Mouse (Mus musculus): Measurements from ENCODE around the gene 1810024B03Rik. TPM values are rescaled to one million over a fixed set of nuclear protein-coding genes. Genes with fewer than 3 reads are reported as not detected.
"Not testable (repeated sequence)": the region's sequence is repeated elsewhere in the genome, so short reads cannot be mapped to it uniquely, and the experiment has no call there.

1810024B03Rik gene
- 1.2 and 3.4 TPM in 2 replicates for total RNA-seq (2014; fragmentation: Nextera tagmentation)
- total RNA-seq (2017) = 1.5 and 2.3 TPM in 2 replicates

DNA sequence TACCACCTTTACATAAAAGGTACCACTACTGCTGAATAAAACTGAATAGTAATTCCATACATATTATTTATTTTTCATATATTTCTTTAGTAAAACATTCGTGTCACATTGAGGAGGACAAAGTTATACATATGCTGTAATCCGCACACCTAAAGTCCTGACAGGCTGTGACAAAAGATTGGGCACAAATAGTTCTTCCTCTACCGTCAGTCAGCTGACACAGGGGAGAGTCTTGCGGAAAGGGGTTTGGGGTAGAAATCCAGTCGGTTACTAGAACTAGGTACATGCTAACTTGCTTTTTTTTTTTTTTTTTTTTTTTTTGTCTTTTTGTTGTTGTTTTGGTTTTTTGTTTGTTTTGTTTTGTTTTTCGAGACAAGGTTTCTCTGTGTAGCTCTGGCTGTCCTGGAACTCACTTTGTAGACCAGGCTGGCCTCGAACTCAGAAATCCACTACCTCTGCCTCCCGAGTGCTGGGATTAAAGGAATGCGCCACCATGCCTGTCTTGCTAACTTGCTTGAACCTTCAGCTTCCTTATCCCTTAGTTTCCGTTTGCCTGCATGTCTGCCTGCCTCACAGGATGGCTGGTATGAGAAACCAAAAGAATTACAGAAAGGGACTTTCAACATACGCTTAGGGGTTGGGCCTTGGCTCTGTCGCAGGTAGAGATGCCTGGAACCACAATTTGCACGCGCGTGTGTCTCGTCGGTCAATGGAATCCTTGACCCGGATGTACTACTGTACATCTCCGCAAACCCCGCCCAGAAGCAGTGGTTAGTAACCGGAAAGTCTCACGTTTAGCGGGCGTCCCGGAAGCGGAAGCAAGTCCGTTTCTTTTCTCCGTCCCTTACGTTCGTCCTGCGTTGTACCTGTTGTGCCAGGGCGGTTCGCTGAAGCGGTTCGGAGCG, at the start of gene 1810024B03Rik, which contains the start of gene Snrnp200:
1810024B03Rik (minus strand) TSS at position 734 of the 905 bp plus-strand sequence.
Snrnp200 (plus strand) TSS at position 840 of the 905 bp plus-strand sequence.
- ATAC-seq (replicated peaks; ENCODE audit: poor library complexity, severe bottlenecking) = peak; percentile 98

DNA sequence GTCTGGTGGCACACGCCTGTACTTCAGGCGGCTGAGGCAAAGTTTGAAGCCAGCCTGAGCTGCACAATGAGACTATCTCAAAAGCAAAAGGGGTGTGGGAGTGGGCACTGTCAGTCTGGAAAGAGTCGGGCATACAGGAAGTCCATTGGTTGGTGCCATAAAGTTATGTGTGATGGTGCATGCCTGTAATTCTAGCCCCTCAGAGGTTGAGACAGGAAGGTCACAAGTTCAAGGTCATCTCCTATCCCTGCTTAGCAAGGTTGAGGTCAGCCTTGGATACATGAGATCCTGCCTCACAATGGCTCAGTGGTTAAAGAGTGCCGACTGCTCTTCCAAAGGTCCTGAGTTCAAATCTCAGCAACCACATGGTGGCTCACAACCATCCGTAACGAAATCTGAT, 47.2 kb upstream of the 1810024B03Rik start:
- ATAC-seq (replicated peaks; ENCODE audit: poor library complexity, severe bottlenecking) = no peak

DNA sequence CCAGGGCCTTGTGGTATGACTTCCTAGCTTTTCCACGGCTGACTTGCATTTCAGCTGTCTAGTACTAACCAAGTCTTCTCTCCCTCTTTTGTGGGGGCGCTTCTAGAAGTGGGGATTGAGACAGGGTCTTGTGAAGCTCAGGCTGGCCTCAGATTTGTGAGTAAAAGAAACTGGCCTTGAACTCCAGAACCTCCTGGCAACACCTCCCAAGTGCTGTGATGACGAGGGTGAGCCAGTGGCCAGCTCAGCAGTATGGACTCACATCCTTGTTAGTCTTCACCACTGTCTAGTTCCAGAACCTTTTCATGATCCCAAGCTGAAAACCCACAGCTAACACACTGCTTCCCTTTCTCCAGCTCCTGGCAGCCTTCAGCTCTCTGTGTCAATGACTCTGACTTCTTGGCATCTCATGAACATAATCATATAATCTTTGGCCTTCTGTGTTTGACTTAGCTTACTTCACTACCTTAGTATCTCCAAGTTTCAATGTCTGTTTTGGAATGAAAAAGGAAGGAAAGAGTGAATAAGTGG, 46.6 kb upstream of the 1810024B03Rik start:
- ATAC-seq (replicated peaks; ENCODE audit: poor library complexity, severe bottlenecking) = no peak

DNA sequence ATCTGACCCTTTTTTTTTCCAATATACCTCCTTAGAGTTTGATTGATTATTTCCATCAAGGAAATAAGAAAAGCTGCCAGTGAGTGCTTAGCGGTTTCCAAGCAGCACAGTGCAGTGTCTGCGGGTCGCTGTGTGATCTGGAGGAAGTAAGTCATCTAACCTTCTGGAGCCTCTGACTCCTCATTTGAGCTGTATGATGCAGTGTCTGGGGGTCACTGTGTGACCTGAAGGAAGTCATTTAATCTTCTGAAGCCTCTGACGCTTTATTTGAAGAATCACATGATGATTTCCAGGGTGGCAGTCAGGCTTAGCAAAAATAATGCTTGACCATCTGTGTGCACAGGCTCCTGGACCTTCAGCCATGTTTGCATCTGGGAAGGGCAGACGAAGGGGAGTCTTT, 44.7 kb upstream of the 1810024B03Rik start:
- no peak for ATAC-seq (replicated peaks; ENCODE audit: poor library complexity, severe bottlenecking)

DNA sequence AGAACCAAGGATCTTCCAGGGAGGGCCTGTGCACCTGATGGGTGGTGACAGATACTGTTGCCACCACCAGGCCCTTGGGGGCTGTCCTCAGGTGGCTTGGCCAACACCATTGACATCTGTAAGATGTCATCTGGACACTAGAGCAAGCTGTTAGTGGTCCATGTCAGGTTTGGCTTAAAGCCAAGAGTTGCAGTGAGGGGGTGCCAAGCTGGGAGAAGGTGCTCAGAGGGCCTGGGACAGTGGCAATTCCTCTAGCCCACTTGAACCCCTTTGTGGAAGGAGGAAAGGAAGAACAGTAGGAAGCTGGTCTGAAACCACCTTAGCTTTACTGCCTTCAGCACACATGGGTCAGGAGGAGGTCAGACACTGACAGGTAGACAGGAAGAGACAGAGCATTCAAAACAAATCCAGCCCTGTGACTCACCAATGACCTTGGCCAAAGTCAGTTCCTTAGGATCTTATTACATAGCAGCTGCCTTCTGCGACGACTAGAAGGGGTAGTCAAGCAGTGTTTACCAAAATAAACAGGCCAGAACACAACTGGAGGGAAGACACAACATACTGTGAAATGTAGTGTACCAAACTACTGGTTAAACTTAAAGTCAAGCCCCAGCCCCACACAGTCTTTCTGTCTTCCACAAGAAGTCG, 43.9 kb upstream of the 1810024B03Rik start:
- no peak for ATAC-seq (replicated peaks; ENCODE audit: poor library complexity, severe bottlenecking)

DNA sequence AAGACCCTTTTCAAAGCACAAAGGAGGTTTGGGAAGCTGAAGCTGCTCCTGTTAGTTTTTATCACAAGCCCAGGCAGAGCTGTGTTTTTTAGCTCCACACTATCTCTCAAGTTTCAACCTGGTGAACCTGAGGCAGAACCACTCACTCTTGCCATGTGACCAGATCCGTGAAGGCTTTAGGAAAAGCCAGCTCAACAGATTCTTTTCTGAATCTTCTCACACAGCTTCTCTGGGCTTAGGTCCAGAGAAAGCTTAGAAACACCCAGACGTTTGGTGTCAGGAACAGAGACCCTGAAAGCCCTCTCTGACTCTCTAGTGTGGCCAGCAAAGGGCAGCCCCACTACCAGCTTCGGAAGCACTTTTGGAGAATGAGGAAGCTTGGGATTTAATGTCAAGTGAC, 43.4 kb upstream of the 1810024B03Rik start:
- no peak for ATAC-seq (replicated peaks; ENCODE audit: poor library complexity, severe bottlenecking)

DNA sequence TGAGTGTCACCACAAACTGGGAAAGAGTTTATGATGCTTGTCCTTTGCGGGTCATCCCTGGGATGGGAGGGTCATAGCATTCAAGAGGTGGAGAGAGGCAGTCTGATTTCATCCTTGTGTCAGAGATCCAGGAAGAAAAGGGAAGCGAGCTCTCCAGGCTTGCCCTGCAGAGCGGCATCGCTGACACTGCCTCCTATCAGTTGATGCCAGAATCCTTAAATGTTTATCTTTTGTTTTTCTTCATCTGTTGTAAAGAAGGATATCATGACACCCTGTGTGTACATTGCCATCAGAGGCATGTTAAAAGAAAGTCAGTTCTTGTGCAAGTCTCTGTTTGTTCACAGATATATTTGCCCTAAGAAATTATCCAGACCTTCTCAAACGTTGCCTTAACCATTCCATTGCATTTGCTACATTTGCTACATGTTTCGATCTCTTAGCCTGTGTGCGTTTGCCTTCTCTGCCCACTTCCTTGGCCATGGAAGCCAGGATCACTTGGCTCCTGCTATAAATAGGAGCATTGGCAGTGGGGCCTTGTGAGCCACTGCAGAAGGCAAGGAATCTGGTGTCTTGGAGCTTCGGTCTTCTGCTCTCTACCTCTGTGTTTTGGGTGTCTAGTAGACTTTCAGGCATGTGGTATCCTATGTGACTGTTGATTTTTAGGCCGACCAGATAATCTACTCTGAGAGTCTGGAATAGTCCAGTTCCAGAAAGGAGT, 42.4 kb upstream of the 1810024B03Rik start:
- ATAC-seq (replicated peaks; ENCODE audit: poor library complexity, severe bottlenecking) = no peak

DNA sequence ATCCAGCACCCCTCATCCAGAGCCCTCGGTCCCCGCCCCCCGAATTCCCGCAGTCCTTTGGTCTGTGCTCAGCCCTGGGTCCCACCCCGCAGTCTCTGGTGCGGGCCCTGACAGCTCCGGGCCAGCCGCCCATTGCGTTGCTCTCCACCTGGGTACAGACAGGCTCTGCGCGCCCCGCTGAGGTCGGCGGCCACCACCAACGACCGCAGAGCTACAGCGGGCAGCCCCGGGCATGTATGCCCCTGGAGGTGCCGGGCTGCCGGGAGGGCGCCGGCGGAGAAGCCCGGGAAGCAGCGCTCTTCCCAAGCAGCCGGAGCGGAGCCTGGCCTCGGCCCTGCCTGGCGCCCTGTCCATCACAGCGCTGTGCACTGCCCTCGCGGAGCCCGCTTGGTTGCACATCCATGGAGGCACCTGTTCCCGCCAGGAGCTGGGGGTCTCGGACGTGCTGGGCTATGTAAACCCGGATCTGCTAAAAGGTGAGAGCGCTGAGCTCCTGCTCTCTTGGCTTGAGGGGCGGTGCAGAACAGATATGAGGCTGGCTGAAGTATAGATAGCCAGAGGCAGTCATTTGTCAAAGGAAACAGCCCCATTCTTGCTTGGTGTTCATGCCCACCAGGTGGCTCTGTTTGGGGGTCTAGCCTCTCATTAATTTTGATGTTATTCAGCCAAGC, 40.4 kb upstream of the 1810024B03Rik start:
- ATAC-seq (replicated peaks; ENCODE audit: poor library complexity, severe bottlenecking) = peak; percentile 21

DNA sequence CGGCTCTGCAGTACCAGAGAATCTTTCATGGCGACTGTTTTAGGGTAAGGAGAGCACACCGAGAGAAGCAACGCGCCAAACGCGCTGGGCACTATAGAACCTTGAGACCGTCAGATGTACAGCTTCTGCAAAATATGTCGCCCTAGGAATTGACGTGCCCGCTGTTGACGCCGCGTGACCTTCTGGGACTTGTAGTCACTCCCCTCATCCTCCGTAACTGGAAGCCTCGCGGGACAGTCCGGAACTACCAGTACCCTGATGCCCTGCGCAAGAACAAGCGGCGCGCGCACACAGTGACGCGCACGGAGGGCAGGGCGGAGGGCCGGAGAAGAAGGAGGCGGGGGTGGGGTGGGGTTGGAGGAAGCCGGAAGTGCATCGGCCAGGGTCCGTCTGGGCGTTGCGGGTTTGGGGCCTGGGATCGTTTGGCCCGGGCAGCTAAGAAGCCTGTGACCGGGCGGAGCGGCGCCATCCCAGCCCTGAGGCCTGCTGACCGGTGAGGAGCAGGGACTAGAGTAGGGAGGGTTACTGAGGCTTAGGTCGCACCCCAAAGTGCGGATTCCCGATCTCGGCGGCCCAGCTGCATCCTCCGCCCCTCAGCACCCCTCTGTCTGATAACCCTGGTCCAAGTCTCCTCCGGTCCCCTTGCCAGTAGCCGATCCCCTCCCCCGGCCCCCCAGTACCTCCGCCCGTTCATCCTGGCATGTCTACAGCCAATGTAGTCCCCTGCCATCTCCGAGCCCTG, 39.7 kb upstream of the 1810024B03Rik start, which contains the start of the genes Ciao1 and Tmem127:
Ciao1 (minus strand) TSS at position 225 of the 742 bp plus-strand sequence.
Tmem127 (plus strand) TSS at position 317 of the 742 bp plus-strand sequence.
- peak; percentile 94 for ATAC-seq (replicated peaks; ENCODE audit: poor library complexity, severe bottlenecking)

DNA sequence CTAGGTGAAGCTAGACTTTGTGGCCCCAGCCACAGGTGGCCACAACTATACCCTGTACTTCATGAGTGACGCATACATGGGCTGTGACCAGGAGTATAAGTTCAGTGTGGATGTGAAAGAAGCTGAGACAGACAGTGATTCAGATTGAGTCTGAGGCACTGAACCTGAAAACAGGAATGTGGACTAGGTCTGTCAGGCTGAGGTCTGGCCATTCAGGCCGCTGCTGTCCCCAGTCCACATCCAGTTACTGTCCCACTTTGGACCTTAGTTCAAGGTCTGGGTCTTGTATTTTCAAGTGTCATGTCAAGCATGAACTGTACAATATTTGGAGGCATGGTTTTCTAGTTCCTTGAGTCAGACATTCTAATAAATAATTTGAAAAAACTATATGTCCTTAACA, 32.0 kb upstream of the 1810024B03Rik start:
- no peak for ATAC-seq (replicated peaks; ENCODE audit: poor library complexity, severe bottlenecking)

DNA sequence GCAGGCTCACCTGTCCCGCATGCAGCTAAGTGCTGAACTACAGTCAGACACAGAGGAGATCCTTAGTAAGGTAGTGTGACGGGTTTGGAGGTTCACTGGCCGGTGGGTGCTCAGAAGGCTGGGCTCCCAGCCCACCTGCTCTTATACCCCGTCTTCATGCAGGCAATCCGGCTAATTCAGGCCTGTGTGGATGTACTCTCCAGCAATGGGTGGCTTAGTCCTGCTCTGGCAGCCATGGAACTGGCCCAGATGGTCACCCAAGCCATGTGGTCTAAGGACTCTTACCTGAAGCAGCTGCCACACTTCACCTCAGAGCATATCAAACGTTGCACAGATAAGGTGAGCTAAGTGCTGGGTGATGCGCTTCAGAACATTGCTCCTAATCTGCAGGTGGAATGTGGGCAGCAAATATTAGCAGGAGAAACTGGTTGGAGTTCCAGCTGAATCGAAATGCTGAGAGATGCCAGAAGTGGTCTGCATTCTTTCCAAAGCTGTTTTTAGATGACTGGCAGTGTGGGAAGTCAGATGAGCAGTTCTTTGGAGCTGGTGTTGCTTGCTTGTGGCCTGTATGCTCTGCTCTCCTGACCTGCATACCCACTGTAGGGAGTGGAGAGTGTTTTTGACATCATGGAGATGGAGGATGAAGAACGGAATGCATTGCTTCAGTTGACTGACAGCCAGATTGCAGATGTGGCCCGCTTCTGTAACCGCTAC, 30.0 kb upstream of the 1810024B03Rik start:
- no peak for ATAC-seq (replicated peaks; ENCODE audit: poor library complexity, severe bottlenecking)

DNA sequence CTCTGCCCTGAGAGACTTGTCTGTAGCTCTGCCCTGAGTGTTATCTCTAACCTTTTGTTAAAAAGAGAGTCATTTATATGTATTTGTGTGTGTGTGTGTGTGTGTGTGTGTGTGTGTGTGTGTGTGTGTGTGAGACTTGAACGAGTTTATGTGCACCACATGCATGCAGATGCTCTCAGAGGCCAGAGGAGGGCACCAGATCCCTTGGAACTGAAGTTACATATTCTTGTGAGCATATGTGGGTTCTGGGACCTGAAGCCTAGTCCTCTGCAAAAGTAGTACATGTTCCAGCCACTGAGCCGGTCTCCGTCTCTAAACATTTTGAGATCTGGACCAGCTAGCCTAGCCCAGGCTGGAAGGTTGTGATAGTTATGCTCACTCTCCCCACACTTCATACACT, 17.2 kb upstream of the 1810024B03Rik start:
- no peak for ATAC-seq (replicated peaks; ENCODE audit: poor library complexity, severe bottlenecking)

DNA sequence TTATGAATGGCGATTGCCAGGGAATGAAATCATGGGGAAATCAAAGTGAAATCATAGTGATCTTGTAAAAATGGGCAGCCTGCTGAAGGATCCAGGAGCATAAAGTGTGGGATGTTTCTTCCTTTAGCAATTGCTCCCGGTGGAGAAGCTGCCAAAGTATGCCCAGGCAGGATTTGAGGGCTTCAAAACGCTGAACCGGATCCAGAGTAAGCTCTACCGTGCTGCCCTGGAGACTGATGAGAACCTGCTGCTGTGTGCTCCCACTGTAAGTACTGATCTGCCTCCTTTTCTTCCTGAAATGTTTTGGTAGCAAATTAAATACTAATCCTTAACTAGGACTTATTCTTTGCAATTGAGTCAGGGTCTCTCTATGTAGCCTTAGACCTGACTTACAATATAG, 9.7 kb upstream of the 1810024B03Rik start:
- no peak for ATAC-seq (replicated peaks; ENCODE audit: poor library complexity, severe bottlenecking)

DNA sequence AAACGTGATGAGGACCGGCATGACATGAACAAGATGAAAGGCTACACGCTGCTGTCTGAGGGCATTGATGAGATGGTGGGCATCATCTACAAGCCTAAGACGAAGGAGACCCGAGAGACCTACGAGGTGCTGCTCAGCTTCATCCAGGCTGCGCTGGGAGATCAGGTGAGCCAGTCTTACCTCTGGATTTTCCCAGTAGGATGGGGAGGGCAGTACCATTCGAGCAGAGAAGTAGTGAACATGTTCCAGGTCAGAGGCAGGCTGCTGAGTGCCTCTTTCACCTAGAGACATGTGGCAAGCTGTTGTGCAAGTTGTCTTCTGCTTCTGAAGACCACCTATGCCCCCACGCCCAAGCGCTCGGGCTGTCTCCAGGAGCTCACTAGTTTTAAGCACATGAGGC, 2.6 kb upstream of the 1810024B03Rik start:
- ATAC-seq (replicated peaks; ENCODE audit: poor library complexity, severe bottlenecking) = no peak

DNA sequence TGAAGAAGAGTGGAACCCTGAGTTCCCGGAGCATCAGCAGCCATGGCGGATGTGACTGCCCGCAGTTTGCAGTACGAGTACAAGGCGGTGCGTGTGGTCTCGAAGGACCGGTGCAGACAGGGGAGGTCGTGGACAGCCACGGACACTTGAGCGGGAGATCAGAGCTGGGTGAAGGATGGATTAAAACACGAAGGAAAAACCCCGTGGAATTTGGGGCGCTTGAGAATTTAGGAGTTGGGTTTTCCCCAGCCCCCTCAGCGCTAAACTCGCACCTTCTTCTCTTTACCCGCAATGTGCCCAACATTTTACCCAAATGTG, 331 bp upstream of the 1810024B03Rik start:
- ATAC-seq (replicated peaks; ENCODE audit: poor library complexity, severe bottlenecking) = no peak

DNA sequence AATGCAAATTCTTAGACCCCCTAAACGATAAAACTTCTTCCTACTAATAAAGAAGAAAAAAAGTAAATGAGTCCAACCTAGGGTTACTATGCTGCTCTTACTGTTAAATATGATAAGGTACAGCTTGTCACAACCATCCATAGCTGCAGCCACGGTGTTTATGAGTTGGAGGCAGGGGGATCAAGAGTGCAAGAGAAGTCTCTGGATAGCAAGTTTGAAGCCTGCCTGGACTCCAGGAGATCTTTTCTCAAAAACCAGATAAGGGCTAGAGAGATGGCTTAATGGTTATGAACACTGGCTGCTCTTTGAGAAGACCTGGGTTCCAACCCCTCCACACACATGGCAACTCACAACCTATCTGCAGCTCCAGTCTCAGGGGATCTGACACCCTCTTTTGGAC, 1.2 kb downstream of the 1810024B03Rik start:
- ATAC-seq (replicated peaks; ENCODE audit: poor library complexity, severe bottlenecking) = no peak

DNA sequence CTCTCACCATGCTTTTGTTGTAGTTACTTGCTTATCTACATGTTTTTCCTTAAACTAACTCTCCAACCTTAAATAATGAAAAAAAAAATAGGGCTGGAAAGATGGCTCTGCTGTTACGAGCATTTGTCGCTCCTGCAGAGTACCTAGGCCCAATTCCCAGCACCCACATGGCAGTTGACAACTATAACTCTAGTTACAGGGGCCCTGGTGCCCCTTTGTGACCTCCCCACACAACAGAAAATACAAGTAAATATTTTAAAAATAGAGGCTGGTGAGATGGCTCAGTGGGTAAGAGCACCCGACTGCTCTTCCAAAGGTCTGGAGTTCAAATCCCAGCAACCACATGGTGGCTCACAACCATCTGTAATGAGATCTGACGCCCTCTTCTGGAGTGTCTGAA, 2.1 kb downstream of the 1810024B03Rik start:
- ATAC-seq (replicated peaks; ENCODE audit: poor library complexity, severe bottlenecking) = not testable (repeated sequence)

DNA sequence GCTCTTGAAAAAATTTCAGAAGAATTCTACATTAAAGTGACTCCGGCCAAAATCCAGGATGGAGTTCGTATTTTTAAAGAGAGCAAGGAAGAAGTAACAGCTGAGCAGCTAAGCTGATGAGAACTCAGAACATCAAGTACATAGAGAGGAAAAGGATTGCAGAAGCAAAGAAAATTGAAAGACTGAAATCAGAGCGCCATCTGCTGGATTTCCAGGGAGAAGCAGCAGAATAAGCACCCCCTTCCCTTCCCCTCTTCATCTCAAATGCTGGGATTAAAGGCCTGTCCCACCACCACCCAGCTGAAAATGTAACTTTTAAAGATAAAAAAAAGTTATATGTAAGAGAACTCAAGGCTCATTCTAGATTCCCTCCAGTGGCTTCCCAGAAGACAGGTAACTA, 3.1 kb downstream of the 1810024B03Rik start:
- ATAC-seq (replicated peaks; ENCODE audit: poor library complexity, severe bottlenecking) = no peak

DNA sequence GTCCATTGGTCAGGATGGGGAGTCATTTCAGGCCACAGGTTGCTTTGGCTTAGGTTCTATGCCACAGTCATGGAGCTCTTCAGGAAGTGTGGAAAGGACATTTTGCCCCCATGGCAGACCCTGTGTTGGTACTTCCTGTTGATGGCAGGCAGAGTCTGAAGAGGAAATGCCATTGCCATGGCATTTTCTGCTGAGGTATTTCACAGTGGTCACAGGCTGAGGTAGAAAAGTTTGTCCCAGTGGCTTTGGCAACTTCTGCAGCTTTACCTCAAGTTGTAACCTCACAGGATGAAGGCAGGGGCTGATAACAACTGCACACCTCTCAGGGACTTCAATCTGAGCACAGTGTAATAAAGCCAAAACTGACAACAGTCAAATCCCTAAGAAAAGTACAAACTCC, 18.5 kb downstream of the 1810024B03Rik start:
- peak; percentile 56 for ATAC-seq (replicated peaks; ENCODE audit: poor library complexity, severe bottlenecking)
